Mouse (Mus musculus): Measurements from ENCODE around the gene Mroh2b. TPM values are rescaled to one million over a fixed set of nuclear protein-coding genes. Genes with fewer than 3 reads are reported as not detected.

The Mroh2b gene
- polyA plus RNA-seq, 1 experiment from 2014 or later, result not detected

- Histone ChIP-seq H3K9ac (no peak overlapping the region), H3K4me1 (ENCODE audit: insufficient read depth) (no peaks in the 10 kb centered on the region), H3K4me2 (0 out of 2 replicates have a peak overlapping the region, but pooled peaks have one; percentile 13), H3K9me3 (ENCODE audit: low read depth, low read length) (no peaks in the 10 kb centered on the region), H3K27me3 (ENCODE audit: insufficient read depth, low read length) (no peaks in the 10 kb centered on the region), H3K4me3 (ENCODE audit: low read depth, low read length) (no peak overlapping the region), H3K36me3 (ENCODE audit: insufficient read depth) (no peaks in the 10 kb centered on the region), H3K27ac (ENCODE audit: low read depth) (no peak overlapping the region)
- no peak for ATAC-seq (ENCODE audit: insufficient read depth)
- TF ChIP-seq CTCF (IDR thresholded peaks at IDR 0.05; ENCODE audit: low read depth), result no peak
- peak; percentile 32 for DNase-seq
- whole genome bisulfite sequencing, result 59% methylated on average over 11 of the region's 11 CpGs
Observed at GRCm38 (mm10) chr15:5009644-5010107, 111.1 kb downstream of the Mroh2b start.

Other genes with a start within 250 kb of the Mroh2b start
- not detected in 2 replicates for gene C6, start 171.6 kb upstream of the Mroh2b start, polyA plus RNA-seq (2014; fragmentation: Nextera tagmentation; extraction: Ambion mirVana)
- gene C7, start 165.0 kb downstream of the Mroh2b start, polyA plus RNA-seq (2014; fragmentation: Nextera tagmentation; extraction: Ambion mirVana), result 0.11 and 0.34 TPM in 2 replicates
- 1.7 and 2.2 TPM in 2 replicates for gene Card6, start 209.8 kb downstream of the Mroh2b start, polyA plus RNA-seq (2014; fragmentation: Nextera tagmentation; extraction: Ambion mirVana)
- 683 and 808 TPM in 2 replicates for gene Rpl37, start 217.9 kb downstream of the Mroh2b start, polyA plus RNA-seq (2014; fragmentation: Nextera tagmentation; extraction: Ambion mirVana)
- 22.3 and 23.3 TPM in 2 replicates for gene Prkaa1, start 245.1 kb downstream of the Mroh2b start, polyA plus RNA-seq (2014; fragmentation: Nextera tagmentation; extraction: Ambion mirVana)